Mouse (Mus musculus) bone marrow macrophage, adult 2 months (primary cell): ENCODE results near the gene Znrf2.

ENCODE experiments used
- CTCF ChIP-seq: IDR thresholded peaks from 2 replicates; pipeline ENCODE4 v1.5.1; 2012; ENCODE audit warnings: low read depth, mild to moderate bottlenecking, low read length, moderate library complexity
- POLR2A ChIP-seq: IDR thresholded peaks from 2 replicates; pipeline ENCODE4 v1.6.1; 2012; ENCODE audit warnings: mild to moderate bottlenecking, low read depth, low read length, borderline replicate concordance

DNA sequence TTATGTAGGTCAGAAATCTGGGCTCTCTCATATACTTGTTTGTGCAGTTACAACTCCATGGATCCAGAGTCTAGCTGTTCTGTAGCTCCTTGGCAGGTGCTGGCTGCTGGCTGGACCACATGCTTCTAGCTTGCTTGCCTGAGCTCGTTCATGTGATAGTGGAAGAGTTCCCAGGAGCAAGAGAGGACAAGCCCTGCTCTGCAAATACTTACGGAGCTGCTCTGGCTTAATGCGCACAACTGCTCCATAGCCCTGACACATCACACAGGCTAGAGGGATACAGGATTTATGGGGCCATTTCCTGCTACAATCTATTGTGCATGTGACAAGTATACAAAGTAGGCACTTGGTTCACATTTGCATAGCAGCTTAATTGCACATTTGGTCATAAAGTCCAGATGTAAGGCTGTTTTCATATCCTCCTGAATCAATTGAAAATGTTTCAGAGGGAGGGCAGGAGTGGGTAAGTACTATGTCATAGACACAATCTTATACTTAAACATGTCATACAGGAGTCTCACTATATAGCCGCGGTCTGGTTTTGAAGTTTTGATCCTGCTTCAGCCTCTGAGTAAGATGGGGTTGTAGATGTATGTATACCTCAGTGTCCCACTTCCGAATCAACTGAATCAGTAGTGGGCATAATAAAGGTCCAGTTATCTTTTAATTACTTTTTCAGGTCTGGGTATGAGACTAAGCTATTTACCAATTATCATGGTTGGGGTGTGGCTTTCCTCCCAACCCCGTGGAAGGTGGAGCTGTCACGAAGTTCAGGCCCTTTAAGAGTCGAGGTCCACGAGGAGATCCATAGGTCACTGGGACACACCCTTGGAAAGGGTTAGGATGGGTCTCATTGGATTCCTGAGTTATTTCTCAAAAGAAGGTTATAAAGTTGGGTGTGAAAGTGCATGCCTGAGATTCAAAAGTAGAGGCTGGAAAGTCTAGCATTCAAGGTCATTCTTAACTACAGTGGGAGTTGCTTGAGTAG lies 89.6 kb downstream of the Znrf2 start:
- TF ChIP-seq POLR2A (no peak), CTCF (no peak)
